Mouse (Mus musculus) liver (tissue): ENCODE results near the gene Ostc.

Experiments used
- DNase-seq: peaks from one replicate; pipeline ENCODE4 v3.0.0-alpha.2; 2020; ENCODE audit warnings: mixed read lengths

Gene Ostc

GRCm38 (mm10) chr3:130708529-130708928 lies 715 bp downstream of the Ostc start:
- DNase-seq: peak; percentile 47

DNA sequence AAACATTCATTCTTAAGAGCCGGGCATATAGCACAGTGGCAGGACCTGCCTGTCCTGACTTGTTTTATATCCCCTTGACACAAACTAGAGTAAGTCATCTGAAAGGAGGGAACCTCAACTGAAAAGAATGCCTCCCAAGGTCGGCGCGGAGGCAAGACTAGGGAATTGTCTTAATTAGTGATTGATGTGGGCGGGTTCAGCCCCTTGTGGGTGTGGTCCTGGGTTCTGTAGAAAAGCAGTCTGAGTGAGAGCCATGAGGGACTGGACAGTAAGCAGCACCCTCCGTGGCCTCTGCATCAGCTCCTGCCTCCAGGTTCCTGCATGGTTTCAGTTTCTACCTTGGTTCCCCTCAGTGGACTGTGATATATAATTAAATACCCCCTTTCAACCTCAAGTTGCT lies 7.0 kb downstream of the Ostc start:
- no peak for DNase-seq

DNA sequence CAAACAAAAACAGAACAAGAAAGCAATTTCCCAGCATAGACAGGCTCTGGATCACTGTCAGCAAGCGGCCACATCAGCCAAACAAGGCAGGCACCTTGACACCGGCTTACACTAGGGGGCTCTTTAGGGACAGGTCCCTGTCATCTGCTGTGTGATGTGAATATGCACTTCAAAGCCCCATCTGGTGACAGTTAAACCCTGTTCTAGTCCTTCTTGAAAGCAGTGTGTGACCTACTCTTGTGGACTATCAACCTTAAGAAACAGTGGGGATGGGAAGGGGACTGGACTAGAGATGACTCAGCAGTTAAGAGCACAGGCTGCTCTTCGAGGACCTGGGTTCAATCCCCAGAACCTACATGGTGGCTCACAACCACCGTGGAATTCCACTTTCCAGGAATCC lies 11.6 kb downstream of the Ostc start:
- DNase-seq: no peak

DNA sequence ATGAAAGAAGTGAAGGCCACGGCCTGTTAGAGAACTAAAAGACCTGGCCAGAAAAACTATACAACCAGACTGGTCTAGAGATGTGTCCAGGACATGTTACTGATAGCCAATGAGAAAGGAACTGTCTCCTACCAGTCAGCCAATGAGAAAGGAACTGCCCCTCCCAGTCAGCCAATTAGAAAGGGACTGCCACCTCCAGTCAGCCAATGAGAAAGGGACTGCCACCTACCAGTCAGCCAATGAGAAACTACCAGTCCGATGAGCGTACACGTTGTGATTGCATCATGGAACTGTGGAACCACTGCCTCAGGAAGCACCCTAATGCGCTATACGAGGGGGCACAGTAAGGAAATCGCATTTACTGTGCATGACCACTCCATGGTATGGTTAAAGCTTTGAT lies 14.5 kb downstream of the Ostc start:
- DNase-seq: no peak

DNA sequence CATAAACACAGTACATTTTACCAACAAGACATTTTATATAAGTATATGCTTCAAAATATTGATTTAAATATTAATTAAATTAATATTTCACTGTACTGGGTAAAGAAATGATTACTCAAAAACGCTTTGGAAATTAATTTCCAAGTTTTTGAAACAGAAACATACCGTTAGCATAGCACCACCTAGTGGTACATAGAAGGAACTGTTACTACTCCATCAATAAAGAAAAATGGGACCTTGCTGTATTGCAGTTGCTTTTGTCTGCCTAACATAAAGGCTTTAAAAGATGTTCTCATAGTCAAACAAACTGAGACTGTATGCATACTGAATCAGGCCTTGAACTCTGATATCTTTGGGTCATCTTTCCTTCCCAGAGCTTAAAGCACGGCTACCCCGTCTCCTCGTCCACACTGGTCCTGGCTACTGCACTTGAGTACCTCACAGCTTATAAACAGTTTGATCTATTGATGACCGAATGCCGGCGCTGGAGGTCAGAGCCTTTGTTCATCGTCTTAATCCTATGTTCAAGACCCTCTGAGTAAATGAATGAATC lies 15.1 kb downstream of the Ostc start:
- DNase-seq: no peak

- no peak for DNase-seq
Measured at GRCm38 (mm10) chr3:130691596-130692170, 17.6 kb downstream of the Ostc start.

DNA sequence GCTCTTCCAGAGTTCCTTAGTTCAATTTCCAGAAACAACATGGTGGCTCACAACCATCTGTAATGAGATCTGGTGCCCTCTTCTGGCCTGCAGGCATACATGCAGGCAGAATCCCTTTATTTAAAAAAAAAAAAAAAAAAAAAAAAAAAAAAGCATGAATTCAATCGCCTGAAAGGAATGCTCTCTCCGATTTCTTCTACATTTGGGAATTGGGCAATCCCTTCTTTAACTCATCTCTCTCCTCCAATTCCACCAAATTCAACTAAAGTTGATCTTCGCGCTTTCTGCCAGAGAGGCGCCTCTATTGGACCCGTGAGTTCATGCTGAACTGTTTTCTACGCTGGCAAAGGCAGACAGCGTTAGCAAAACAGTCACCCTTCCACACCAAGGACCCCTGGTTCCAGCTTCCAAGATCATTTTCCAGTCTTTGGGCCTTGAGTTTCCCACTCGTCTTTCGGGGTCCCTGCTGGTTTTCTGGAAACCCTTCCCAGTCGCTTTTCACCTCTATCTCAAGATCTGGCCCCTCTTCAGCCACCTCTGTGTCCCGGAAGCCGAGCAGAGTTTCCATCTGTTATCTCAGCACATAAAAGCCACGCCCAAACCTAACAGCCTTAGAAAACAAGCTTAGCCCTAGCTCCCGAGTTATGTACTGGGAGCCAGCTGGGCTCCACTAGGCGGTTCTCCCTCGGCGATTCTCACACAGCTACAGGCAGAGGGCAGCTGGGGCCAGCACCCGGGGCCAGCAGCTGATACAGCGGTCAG lies 18.2 kb downstream of the Ostc start:
- DNase-seq: peak; percentile 82

DNA sequence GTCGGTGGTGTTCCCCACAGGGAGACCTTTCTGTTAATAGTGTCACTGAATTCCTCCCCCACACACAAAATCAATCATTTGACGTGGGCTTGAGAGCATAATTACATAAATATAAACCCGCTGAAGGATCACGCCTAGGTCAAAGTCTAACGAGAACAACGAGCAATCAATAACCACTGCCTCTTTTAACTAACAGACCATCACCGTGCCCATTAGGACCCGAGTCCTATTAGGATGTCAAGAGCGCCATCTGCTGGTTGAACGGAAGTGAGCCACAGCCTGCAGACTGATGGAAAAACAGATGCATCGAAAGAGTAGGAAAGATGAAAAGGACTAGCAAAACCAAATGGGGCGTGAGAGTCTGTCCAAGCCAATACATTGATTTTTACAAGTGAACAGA lies 19.6 kb downstream of the Ostc start:
- DNase-seq: peak; percentile 85

DNA sequence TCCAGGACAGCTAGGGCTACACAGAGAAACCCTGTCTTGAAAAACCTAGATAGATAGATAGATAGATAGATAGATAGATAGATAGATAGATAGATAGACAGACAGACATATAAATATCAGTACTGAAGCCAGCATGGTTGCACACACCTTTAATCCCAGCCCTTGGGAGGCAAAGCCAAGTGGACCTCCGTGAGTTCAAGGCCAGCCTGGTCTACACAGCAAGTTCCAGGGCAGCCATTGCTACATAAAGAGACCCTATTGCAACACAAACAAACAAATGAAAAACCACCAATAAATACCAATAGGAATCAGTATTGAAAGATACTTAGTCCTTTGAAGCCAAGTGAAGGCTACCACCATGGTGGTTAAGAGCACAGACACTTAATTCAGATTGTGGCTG lies 22.2 kb downstream of the Ostc start:
- no peak for DNase-seq

DNA sequence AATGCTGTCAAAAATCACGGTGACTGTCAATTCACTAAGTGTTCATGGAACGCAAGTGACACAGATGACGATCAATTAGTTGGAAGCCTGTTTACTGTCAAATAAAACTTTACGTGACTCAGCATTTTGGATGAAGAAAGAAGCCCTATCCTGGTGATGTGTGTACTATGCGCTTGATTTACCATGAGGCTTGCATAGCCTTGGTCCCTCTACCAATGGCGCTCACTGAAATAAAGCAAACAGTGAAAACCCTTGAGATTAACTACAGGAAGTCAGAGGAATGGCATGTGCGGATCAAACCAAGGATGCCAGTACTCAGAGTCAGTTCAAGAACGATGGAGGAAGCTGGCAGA lies 24.3 kb downstream of the Ostc start:
- DNase-seq: no peak

DNA sequence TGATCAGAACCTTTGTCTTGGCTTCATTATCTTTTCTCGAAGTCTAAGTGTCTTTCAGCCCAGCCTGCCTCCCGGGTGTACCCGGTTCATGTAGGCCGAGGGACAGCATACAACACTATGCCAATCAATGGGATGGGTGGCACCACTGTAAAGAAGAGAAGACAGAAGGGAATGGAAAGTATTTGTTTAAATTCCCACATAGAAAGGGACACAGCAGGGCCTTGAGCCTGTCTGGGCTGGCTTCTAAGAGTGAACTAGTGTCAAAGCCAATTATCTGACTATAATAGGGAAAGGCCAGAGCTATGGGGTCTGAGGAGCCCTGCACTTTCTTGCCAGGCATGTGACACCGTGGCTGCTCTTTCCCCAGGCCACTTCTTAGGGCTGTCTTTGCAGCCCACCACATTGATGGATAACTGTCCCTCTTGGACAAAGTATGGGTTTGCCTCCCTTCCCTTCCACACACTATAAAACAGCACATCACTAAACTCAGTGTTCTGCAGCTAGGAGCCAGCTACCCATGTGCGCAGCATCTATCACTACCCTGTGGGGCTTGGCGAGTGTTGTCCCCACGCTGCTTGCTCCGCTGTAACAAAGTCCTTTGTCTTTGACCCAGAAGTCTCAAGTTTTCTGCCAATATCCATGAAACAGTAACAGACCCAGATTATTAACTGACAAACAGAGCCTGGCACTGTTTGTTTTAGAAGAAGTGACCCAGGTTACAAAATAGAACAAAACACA lies 24.8 kb downstream of the Ostc start:
- DNase-seq: no peak

GRCm38 (mm10) chr3:130683836-130684235 lies 25.4 kb downstream of the Ostc start:
- DNase-seq: no peak

- DNase-seq: no peak
Measured at GRCm38 (mm10) chr3:130682183-130682582, 27.1 kb downstream of the Ostc start.

GRCm38 (mm10) chr3:130681226-130681625 lies 28.0 kb downstream of the Ostc start:
- DNase-seq: no peak

DNA sequence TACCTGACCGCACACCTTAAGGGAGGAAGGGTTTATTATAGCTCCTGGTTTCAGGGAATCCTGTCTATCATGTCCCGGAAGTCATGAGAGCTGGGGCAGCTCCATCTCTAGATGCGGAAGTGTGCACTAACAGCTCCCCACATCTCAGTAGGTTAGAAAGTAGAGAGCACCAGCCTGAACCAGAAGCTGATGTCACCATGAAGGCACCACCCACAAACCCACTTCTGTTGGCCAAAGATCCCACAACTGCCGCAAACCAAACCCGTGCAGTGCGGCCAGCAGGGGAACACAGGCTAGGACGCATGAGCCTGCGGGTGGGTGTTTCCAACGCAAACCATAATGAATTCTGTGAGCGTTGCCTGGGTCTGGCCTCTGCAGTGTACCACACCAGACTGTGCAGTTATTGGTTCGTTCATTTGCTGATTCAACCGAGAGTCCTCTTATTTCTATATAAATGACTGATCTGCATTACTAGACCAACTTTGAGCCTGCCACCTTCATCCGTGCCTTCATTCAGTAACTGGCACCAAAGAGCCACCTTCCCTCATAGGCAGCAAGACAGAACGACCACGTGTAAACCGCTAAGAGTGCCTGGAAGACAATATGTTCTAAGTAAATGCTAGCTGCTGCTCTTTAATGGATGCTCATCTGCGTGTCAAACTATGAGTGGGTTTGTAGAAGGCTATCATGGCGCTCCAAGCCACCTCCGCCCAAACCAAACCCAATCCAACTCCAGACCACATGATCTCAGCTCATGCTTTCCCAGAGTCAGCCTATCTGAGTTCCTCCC lies 31.4 kb downstream of the Ostc start:
- no peak for DNase-seq

DNA sequence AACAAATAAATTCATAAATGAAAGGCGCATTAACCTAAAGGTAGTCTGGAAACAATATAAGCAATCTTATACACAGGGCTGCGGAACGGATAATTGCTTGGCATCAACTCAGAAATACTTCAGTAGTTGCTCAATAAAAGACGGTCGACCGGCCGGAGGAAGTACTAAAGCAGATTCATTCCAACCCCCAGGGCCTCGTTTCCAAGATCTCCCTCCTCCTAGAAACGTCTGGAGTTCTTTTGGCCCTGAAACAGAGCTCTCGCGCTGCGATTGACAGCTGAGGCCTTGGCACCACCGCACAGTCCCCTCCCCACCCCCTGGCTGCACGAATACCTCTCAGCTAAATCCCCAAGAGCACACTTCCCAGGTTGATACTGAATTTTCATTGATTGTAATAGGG lies 38.0 kb downstream of the Ostc start:
- DNase-seq: no peak

DNA sequence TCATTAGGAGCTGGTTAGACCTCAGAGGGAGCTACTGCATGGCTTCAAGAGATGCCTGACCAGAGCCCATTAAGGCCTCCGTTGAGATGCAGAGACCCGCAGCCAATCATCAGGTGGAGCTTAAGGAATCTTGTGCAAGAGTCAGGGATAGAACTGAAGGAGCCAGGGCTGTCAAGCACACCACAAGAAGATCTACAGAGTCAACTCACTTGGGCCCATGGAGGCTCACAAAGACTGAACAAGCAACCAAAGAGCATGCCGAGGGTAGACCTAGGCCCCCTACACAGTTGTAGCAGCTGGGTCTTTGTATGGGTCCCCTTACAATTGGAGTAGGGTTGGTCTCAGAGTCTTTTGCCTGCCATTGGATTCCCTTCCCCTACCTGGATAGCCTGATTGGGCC lies 46.7 kb downstream of the Ostc start:
- DNase-seq: no peak

- DNase-seq: no peak
Measured at GRCm38 (mm10) chr3:130660619-130661018, 48.6 kb downstream of the Ostc start.

DNA sequence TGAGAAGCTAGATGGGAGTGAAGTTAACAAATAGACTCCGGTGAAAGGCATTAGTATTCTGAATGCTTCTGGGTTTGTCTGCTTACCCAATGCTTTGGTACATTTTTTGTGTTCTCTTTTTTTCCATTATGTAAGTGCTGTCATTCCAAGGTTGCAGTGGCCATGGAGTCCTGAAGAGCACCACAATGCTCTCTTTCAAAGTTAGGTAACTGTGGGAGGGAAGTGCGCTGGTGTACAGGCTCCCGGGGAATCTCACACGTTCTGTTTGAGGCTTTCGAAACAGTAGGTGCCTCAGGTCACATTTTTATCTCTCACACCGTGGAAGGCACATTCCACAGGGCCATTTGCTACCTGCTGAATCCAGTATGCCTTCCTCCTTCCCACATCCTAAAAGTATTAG lies 59.7 kb downstream of the Ostc start:
- DNase-seq: no peak

DNA sequence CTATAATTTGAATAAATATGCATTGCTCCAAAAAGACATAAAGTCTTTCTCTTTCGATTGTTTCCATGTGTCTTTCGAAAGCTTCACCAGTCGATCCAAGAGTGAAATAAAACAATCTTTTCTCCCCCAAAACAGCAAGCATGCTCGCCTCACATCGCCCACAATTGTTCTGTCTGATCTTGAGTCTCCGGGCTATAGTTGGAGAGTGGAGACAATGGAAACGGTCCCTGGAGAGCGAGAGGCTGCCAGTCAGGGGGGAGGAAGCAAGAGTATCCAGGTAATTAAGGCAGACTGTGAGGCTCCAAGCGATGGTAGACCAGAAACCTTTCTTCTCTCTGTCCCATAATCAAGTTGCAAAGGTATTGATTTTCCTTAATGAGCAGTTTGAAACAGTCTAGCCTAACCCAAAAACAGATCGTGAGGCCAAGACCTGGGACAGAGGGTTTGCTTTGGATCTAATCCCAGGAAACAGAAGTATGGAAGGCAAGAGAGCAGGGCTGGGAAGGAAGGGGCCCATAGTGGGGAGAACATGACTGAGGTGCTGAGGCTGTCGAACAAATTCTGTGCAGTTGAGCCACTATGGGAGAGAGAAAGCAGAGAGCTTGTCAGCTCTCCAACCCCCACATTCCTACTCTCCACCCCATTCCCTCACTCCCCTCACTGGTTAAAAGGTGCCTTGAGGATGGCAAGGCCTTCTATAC lies 63.0 kb downstream of the Ostc start:
- no peak for DNase-seq
